Mouse (Mus musculus) effector memory CD4-positive, alpha-beta T cell, adult 5 months (primary cell): ENCODE data around the gene Lsr. TPM values are rescaled to one million over a fixed set of nuclear protein-coding genes. Genes with fewer than 3 reads are reported as not detected.

Source experiments
- polyA plus RNA-seq: library from polyadenylated mRNA; unstranded; fragments of 100-300 nt; shearing (Covaris generic); gene quantifications from one replicate; pipeline ENCODE4 v1.2.1, GENCODE M21; 2017

Gene Lsr
- polyA plus RNA-seq, result 7.7 TPM

GRCm38 (mm10) chr7:30973251-30973500, at the start of gene Lsr:
Gene Lsr (minus strand): TSS chr7:30973464.

GRCm38 (mm10) chr7:30973501-30974289, 431 bp upstream of the Lsr start, which contains the start of gene Fam187b:
Gene Fam187b (plus strand): TSS chr7:30973790.

GRCm38 (mm10) chr7:30956756-30957366, 16.4 kb downstream of the Lsr start, which contains the start of gene Usf2:
Gene Usf2 (minus strand): TSS chr7:30956803.

GRCm38 (mm10) chr7:30943909-30944635, 29.2 kb downstream of the Lsr start, which contains the start of gene Hamp:
Gene Hamp (minus strand): TSS chr7:30944032.

GRCm38 (mm10) chr7:30924581-30924980, 48.7 kb downstream of the Lsr start, which contains the start of gene Hamp2:
Gene Hamp2 (minus strand): TSS chr7:30924681.

GRCm38 (mm10) chr7:30914732-30915131, 58.5 kb downstream of the Lsr start, which contains the start of gene Mag:
Gene Mag (minus strand): TSS chr7:30914873.

Other genes starting within 250 kb of the Lsr start
- gene Tmem147, start 243.9 kb downstream of the Lsr start, polyA plus RNA-seq, result 51.5 TPM
- not detected for gene Gapdhs, start 229.8 kb downstream of the Lsr start, polyA plus RNA-seq
- gene Sbsn, start 222.0 kb downstream of the Lsr start, polyA plus RNA-seq, result 0.17 TPM
- gene Dmkn, start 209.7 kb downstream of the Lsr start, polyA plus RNA-seq, result not detected
- not detected for gene Krtdap, start 185.6 kb downstream of the Lsr start, polyA plus RNA-seq
- not detected for gene Ffar2, start 149.7 kb downstream of the Lsr start, polyA plus RNA-seq
- not detected for gene Ffar3, start 117.3 kb downstream of the Lsr start, polyA plus RNA-seq
- 0.09 TPM for gene Ffar1, start 111.9 kb downstream of the Lsr start, polyA plus RNA-seq
- gene Cd22, start 93.1 kb downstream of the Lsr start, polyA plus RNA-seq, result 28.6 TPM
- gene Mag, start 58.6 kb downstream of the Lsr start, polyA plus RNA-seq, result not detected
- gene Hamp2, start 48.8 kb downstream of the Lsr start, polyA plus RNA-seq, result not detected
- not detected for gene Hamp, start 29.4 kb downstream of the Lsr start, polyA plus RNA-seq
- 10.7 TPM for gene Usf2, start 16.7 kb downstream of the Lsr start, polyA plus RNA-seq
- gene Fam187b, start 326 bp upstream of the Lsr start, polyA plus RNA-seq, result 0.46 TPM
- 1,401 TPM for gene Fxyd5, start 69.0 kb upstream of the Lsr start, polyA plus RNA-seq
- not detected for gene Fxyd7, start 78.0 kb upstream of the Lsr start, polyA plus RNA-seq
- not detected for gene Fxyd1, start 83.7 kb upstream of the Lsr start, polyA plus RNA-seq
- gene Lgi4, start 85.9 kb upstream of the Lsr start, polyA plus RNA-seq, result not detected
- gene Fxyd3, start 103.2 kb upstream of the Lsr start, polyA plus RNA-seq, result not detected
- 1.4 TPM for gene Hpn, start 141.8 kb upstream of the Lsr start, polyA plus RNA-seq
- gene Scn1b, start 153.5 kb upstream of the Lsr start, polyA plus RNA-seq, result not detected
- 398 TPM for gene Gramd1a, start 182.4 kb upstream of the Lsr start, polyA plus RNA-seq